Mouse (Mus musculus): ENCODE data around the gene Gm595.

Gm595 gene

DNA sequence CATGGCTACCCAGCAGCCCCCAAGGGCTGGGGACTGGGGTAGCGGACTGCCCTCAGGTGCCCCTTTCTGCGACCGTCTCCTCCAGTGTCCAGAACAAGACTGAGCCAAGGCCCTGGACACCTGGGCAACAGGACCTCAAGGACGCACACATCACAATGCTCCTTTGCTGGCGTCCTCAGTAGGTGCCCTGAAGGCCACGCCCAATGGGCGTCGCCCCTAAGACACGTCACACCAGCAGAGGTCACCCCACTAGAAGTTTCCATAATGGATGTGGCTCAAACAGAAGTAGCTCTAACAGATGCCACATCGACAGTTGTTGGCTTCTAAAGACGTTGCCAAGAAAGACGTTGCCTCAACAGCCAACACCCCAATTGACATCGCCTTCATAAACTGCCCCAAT is at the start of gene Gm595:
Gene Gm595, minus strand, starts transcription at position 101 of the 400 bp plus-strand sequence.
- DNase-seq (ENCODE audit: low spot score): no peak

DNA sequence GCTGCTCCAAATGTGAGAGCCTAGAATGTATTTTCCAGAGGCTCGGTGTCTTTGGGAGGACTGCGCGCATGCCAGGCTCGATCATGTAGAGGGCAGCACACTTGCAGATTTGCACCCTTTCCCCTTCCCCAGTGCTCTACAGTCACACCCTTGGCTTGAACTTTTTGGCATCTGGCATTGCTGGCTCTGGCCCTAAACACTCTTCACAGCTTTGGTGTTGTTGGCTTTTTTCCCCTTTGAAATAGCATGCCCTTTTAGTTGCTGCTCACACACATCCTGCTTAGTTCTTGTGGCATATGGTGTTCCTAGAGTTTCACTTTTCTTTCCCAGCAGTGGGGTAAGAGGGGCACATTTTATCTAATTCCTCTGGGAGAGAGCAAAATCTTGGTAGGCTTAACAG is 30.9 kb upstream of the Gm595 start:
- no peak for DNase-seq (ENCODE audit: low spot score)

- no peak for DNase-seq (ENCODE audit: low spot score)
Observed at GRCm38 (mm10) chrX:48903744-48904143, 26.2 kb upstream of the Gm595 start.

DNA sequence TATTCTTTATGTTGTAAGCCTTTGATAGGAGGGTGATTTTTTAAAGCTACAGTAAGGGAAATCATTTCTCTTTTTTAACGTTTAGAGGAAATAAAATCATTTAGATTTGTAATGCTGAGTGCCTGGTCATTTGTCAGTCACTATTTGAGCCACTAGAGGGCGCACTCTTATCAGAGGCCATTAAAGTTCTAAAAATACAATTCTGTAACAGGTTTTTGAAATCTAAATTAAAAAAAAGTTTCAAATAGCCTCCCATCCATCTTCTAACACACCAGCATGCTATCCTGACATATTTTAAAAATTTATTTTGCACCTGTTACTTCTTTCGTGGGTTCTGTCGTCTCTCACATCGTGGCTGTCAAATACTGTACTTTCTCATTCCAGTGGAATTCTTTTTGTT is 22.0 kb upstream of the Gm595 start:
- peak; percentile 25 for DNase-seq (ENCODE audit: low spot score)

DNA sequence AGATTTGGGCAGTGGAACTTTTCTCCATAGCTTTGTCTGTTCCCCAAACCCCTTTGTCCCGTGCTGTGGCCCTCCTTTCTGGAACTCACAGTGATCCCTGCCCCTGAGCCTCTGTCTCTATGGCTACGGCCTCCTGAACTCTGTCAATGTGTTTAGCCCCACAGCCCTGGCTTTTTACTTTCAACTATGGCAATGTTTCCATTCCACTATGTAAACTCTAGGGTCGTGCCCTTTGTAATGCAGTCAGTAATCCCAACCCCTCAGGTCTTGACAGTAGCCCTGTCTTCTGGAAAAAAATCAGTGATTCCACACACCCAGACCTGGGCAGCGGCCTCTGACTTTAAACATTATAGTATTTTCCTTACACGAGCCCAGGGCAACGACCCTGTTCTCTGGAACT is 19.3 kb upstream of the Gm595 start:
- no peak for DNase-seq (ENCODE audit: low spot score)

GRCm38 (mm10) chrX:48893946-48894345 is 16.4 kb upstream of the Gm595 start:
- no peak for DNase-seq (ENCODE audit: low spot score)

- no peak for DNase-seq (ENCODE audit: low spot score)
Observed at GRCm38 (mm10) chrX:48890259-48890658, 12.7 kb upstream of the Gm595 start.

- no peak for DNase-seq (ENCODE audit: low spot score)
Observed at GRCm38 (mm10) chrX:48884615-48885014, 7.1 kb upstream of the Gm595 start.

All from ovary, postnatal 14 days (tissue).